Mouse (Mus musculus) embryonic fibroblast, embryonic 13.5 days (primary cell): Measurements from ENCODE around the gene Hrk. TPM values are rescaled to one million over a fixed set of nuclear protein-coding genes. Genes with fewer than 3 reads are reported as not detected.

Experiments
- H3K27ac ChIP-seq: 2 replicates; pipeline ENCODE4 v1.5.1; 2012; ENCODE audit warnings: low read length, control low read depth, inconsistent platforms; ENCODE audit not compliant: insufficient read depth
- H3K4me1 ChIP-seq: 2 replicates; pipeline ENCODE4 v1.6.1; 2011; ENCODE audit warnings: low read length; ENCODE audit not compliant: control insufficient read depth, insufficient read depth
- H3K4me3 ChIP-seq: 2 replicates; pipeline ENCODE4 v1.5.1; 2011; ENCODE audit warnings: mild to moderate bottlenecking, control low read depth, low read length; ENCODE audit not compliant: insufficient read depth
- CTCF ChIP-seq: IDR thresholded peaks from 2 replicates; pipeline ENCODE4 v1.5.1; 2011; ENCODE audit warnings: mild to moderate bottlenecking, control low read depth, low read length, moderate library complexity, borderline replicate concordance; ENCODE audit not compliant: insufficient read depth
- POLR2A ChIP-seq: IDR thresholded peaks from 2 replicates; pipeline ENCODE4 v1.6.1; 2011; ENCODE audit warnings: low read depth, mild to moderate bottlenecking, control low read depth, low read length, moderate library complexity
- polyA plus RNA-seq: library from polyadenylated mRNA; stranded (reverse); fragments of >200 nt; gene quantifications from 2 replicates; pipeline ENCODE4 v1.2.4, GENCODE M21; 2011; ENCODE audit warnings: low read depth; ENCODE audit not compliant: missing spikeins, insufficient read length

Gene Hrk
- polyA plus RNA-seq, 1 experiment, result not detected

DNA sequence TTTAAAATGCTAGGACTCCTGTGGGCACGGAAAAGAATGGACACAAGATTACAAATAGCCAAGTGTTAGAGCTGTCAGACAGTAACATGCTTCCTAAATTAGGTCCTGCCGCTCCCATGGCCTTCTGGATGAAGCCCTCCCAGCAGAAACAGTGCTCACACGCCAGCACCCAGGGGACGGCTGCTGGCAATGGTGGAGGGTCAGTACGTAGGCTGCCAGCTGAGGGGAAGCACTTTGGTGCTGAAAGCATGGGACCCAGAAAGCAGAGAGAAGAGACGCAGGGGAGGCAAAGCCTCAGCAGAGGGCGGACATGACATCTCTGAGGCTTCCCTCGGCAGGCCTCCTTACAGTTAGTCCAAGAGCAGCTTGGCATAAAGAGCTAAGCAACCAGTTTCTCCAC, 24.8 kb upstream of the Hrk start:
- no peak overlapping the region for H3K27ac ChIP-seq
- TF ChIP-seq CTCF (no peak), POLR2A (no peak)

DNA sequence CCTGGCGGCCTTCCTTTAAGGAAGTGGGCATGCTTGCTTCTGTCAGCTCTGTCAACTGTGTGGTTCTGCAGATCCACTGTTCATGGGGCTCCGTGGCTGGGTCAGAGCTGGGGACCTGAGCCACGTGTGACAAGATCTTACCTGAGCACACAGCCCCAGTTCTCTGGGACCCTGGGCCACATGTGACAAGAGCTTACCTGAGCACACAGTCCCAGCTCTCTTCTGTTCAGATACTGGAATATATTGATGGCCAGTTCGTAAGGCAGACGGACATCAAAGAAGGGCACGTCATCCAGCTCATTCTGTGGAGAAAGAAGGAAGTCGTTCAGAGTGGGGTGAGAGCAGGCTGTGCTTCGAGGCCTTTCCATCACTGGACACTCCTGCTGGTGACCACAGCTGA, 22.0 kb upstream of the Hrk start:
- H3K27ac ChIP-seq, result no peak overlapping the region
- no peak overlapping the region for H3K4me3 ChIP-seq

More for the DNA sequence above, 24.8 kb upstream of the Hrk start:
- H3K4me3 ChIP-seq, result no peak overlapping the region
- H3K4me1 ChIP-seq, result peaks cover 3% of the 10 kb centered on the region; the same call in 1 of the 2 replicates

DNA sequence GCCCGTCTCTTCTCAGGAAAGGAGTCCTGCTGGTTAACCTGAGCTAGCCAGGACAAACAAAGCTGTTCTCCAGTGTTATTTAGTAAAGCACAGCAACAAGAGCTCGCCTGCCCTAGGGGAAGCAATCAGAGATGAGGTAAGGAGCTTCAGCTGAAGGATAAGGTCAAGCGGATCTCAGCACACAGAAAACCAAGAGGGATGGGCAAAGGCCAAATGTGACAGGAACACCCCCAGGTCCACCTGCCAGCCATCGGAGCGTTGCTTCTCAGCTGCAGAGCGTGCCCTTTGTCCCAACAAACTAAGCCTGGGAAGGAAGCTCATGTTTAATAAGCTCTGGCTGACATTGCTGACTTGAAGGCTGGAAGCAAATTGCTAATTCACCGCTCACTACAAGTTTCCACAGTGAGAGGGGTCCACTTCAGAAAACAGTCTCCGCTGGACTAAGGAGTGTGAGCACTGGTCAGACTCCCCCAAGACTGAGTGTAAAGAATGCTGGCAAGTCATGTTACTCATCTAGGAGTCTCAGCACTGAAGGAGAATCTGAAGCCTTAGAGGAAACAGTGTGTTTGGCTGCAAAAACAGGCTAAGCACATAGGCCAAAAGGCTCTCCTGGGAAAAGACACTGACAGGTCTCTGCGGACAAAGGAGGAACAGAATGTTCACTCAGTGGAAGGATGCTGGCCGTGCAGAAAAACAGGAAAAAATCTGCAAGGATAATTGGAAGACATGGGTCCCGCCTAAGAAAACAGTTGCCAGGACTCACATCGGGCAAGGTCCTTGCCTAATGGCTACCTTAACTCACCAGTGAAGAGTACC, 21.0 kb upstream of the Hrk start:
- TF ChIP-seq CTCF (no peak), POLR2A (no peak)
- Histone ChIP-seq H3K4me3 (no peak overlapping the region), H3K27ac (no peak overlapping the region), H3K4me1 (peaks cover 11% of the 10 kb centered on the region; the same call in 1 of the 2 replicates)

More for the DNA sequence above, 22.0 kb upstream of the Hrk start:
- no peak for TF ChIP-seq POLR2A
- no peak for TF ChIP-seq CTCF
- peaks cover 10% of the 10 kb centered on the region; the same call in 1 of the 2 replicates for H3K4me1 ChIP-seq

DNA sequence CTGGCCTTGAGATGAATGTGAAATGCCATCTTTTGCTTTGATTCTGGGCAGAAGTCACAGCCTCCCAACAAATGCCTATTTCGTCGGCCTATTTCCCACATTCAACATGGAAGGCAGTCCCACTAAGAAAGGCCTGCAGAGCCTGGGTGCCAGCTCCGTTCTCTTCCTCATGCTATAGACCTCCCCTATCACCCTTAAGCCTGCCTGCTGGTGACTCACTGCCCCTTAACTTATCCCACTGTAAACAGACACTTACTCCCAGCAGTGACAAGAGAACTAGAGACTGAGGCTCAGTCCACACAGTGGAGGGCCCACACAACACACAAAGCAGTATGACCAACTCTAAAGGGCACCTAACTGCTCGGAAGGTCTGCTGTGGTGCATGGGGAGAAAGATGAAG, 20.1 kb upstream of the Hrk start:
- H3K4me3 ChIP-seq, result no peak overlapping the region
- no peak overlapping the region for H3K27ac ChIP-seq
- H3K4me1 ChIP-seq, result peaks cover 11% of the 10 kb centered on the region; the same call in 1 of the 2 replicates
- TF ChIP-seq POLR2A (no peak), CTCF (no peak)

DNA sequence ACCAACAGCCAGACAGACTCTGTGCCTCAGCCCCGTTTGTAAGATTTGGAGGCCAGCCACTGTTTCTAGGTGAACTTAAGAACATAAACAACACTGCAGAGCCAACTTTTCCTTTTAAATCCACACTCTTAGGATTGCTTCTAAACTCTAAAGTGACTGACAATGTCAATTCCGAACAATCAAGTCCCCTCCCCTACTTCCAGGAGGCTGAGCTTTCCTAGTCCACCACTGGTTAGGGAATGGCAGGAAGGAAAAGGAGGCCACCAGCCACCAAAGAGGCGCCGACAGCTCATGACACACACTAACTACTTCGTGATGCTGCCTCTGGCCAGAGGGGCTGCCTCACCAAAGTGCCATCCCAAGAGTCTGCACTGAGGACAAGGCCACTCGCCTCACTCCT, 19.7 kb upstream of the Hrk start:
- peaks cover 11% of the 10 kb centered on the region; the same call in 1 of the 2 replicates for H3K4me1 ChIP-seq
- no peak overlapping the region for H3K27ac ChIP-seq
- no peak for TF ChIP-seq POLR2A
- no peak for TF ChIP-seq CTCF
- no peak overlapping the region for H3K4me3 ChIP-seq

DNA sequence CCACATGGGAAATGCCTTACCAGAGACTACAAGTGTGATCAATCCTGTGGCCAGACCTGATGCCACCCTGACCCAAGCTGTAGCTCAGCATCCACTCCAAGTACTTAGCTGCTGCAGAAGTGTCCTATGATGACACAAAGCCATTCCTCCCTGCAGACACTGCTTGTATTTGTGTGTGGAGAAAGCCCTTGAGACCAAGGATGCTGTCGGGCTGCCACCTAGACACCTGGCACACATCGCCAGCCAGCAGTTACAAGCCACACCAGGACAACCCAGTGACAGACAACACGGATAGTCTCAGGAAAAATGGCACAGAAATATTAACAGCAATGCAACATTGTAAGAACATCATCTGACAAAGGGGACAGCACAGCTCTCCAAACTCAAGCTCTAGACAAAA, 19.0 kb upstream of the Hrk start:
- Histone ChIP-seq H3K4me1 (peaks cover 11% of the 10 kb centered on the region; the same call in 1 of the 2 replicates), H3K27ac (no peak overlapping the region), H3K4me3 (no peak overlapping the region)
- TF ChIP-seq CTCF (no peak), POLR2A (no peak)

DNA sequence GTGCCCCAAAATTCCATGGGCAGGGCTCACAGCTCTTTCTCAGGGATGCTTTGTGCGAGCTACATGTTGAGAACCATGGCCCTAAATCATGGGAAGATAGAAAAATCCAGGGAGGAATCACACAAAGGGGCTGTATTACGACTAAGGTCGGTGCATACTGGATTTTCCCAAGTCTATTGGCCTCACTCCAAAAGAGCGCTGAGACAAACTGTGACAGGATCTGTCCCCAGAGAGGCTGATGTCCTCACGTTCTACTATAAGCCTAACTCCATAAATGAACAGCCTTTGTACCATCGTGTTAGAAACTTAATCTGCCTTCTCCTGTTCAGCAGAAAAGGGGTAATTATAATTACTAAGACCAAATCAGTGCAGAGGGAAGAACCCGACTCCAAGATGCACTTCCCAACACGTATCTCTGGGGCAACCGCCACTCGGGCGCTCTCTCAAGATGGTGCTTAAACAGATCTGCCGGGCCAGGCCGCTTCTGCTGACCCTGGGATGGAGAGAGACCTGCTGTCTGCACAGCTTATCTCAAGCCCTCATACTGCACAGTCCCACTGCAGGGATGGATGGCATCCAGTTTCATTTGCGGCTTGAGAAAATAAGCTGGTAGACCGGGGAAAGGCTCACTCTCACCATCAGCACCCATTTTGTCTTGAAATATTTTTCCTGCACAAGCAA, 18.3 kb upstream of the Hrk start:
- H3K4me1 ChIP-seq, result peaks cover 11% of the 10 kb centered on the region; the same call in 1 of the 2 replicates
- no peak overlapping the region for H3K27ac ChIP-seq
- TF ChIP-seq POLR2A, result no peak
- no peak for TF ChIP-seq CTCF
- no peak overlapping the region for H3K4me3 ChIP-seq

DNA sequence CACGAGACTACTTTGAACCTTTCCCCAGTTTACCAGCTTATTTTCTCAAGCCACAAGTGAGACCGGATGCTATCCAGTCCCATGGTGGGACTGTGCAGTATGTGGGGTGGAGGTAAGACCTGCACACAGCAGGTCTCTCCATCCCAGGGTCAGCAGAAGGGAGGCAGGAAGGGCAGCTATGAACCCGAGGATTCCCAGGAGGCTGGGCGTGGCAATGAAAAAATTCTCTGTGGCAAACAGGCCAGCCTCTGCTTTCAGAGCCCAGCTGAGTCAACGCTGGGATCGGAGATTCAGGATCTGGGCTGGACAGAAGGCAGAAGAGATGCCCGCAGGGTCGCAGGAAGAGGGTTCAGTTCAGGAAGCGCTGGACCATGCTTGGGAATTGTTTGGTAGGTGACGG, 17.2 kb upstream of the Hrk start:
- H3K4me1 ChIP-seq, result peaks cover 11% of the 10 kb centered on the region; the same call in 1 of the 2 replicates

DNA sequence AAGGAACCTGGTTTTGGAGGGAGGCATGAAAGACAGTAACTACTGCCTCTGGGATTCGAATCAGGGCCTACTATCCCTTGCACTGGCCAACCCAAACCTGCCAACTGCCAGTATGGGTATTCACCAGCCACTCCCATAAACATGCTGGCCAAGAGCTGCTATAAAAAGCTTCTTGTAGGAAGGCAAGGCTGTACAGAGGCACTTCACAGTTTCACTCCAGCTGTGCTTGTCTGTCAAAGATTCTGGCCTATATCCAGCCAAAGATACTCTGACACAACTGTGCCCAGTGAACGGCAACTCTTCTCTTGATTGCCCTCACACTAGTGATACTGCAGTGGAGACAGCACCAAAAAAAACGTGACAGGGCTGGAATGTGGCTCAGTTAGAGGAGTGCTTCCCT, 14.7 kb upstream of the Hrk start:
- TF ChIP-seq CTCF (no peak), POLR2A (no peak)
- Histone ChIP-seq H3K27ac (no peak overlapping the region), H3K4me1 (peaks cover 6% of the 10 kb centered on the region; the same call in 1 of the 2 replicates), H3K4me3 (no peak overlapping the region)

More for the DNA sequence above, 17.2 kb upstream of the Hrk start:
- no peak overlapping the region for H3K27ac ChIP-seq
- TF ChIP-seq POLR2A, result no peak
- no peak for TF ChIP-seq CTCF
- H3K4me3 ChIP-seq, result no peak overlapping the region

DNA sequence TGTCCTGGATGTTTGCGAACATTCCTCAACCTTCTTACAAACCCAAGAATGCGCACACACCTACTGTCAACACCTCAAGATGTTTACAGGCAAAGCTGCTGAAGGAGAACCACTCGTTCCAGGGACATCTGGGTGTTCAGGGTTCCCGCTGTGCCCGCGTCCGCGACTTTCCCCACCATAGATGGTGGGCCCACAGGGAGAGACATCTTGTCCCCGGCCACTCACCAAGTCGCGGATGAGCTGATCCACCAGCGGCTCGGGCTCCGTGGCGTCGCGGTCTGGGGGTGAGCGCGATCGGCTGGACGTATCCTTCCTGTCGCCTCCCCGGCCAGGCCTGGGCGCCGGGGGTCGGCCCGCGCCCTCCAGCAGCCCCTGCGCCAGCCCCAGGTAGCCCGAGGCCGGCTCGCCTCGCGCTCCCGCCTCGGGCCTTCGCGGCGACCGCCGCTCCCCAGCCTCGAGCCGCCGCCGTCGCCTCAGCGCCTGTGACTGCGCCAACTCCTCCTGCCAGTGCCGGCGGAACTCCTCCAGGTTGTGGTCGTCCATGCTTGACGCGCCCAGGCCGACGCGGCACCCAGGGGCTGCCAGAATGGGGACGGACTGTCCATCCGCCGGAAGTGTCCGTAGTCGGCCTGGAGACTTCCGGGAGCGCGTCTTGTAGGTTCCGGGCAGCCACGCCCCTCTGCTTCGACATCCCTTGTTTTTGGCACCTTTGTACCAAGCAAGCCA, 9.4 kb upstream of the Hrk start, which contains the start of gene Fbxw8:
Gene Fbxw8 (minus strand): TSS at position 626 of the 726 bp plus-strand sequence.
- no peak within 1 kb of the TSS for H3K27ac ChIP-seq
- peak within 1 kb of the TSS; percentile 98 for H3K4me3 ChIP-seq
- H3K4me1 ChIP-seq, result 0 out of 2 replicates have a peak, but pooled peaks cover 6% of the 10 kb centered on the region
- TF ChIP-seq POLR2A (peak; percentile 86), CTCF (no peak)
